Mouse (Mus musculus) thymus, adult 2 months (tissue): ENCODE results near the gene Zfp710. TPM values are rescaled to one million over a fixed set of nuclear protein-coding genes. Genes with fewer than 3 reads are reported as not detected.

Source experiments
- DNase-seq: peaks from one replicate; pipeline ENCODE4 v3.0.0; 2021
- H3K27ac ChIP-seq: fragments of 200-500 bp; 2 replicates; pipeline ENCODE4 v1.5.1; 2012; ENCODE audit warnings: low read length, control low read depth; ENCODE audit not compliant: control insufficient read depth, insufficient read depth
- H3K27me3 ChIP-seq: fragments of 200-500 bp; 2 replicates; pipeline ENCODE4 v1.6.1; 2012; ENCODE audit warnings: mild to moderate bottlenecking, low read length, moderate library complexity, mixed read lengths; ENCODE audit not compliant: control insufficient read depth, insufficient read depth
- H3K36me3 ChIP-seq: fragments of 200-500 bp; 2 replicates; pipeline ENCODE4 v1.6.1; 2012; ENCODE audit warnings: mild to moderate bottlenecking, low read length, moderate library complexity; ENCODE audit not compliant: control insufficient read depth, insufficient read depth
- H3K4me1 ChIP-seq: fragments of 200-500 bp; replicated peaks from 2 replicates; pipeline ENCODE4 v1.6.1; 2012; ENCODE audit warnings: low read length; ENCODE audit not compliant: control insufficient read depth, insufficient read depth
- H3K4me3 ChIP-seq: fragments of 200-500 bp; 2 replicates; pipeline ENCODE4 v1.5.1; 2012; ENCODE audit warnings: mild to moderate bottlenecking, low read length, control low read depth, moderate library complexity; ENCODE audit not compliant: control insufficient read depth, insufficient read depth
- CTCF ChIP-seq: fragments of 200-500 bp; IDR thresholded peaks from 2 replicates; pipeline ENCODE4 v1.5.1; 2012; ENCODE audit warnings: mild to moderate bottlenecking, control low read depth, low read length, moderate library complexity, borderline replicate concordance; ENCODE audit not compliant: control insufficient read depth, poor library complexity, insufficient read depth; ENCODE audit errors: extremely low read depth
- POLR2A ChIP-seq: fragments of 200-500 bp; IDR thresholded peaks from 2 replicates; pipeline ENCODE4 v1.6.1; 2012; ENCODE audit warnings: mild to moderate bottlenecking, low read length, control low read depth, moderate library complexity; ENCODE audit not compliant: control insufficient read depth, poor library complexity, insufficient read depth; ENCODE audit errors: extremely low read depth
- WGBS: fragments of 180-500 bp; shearing (Covaris S2); methylation state at CpG from one replicate; pipeline ENCODE4 v1.1.7; 2018; 5-methylcytosine and 5-hydroxymethylcytosine counted together
- polyA plus RNA-seq: library from polyadenylated mRNA; depleted of rRNA; stranded (reverse); fragments of >200 nt; gene quantifications from 2 replicates; pipeline ENCODE4 v1.2.3, GENCODE M21; 2012

Zfp710 gene
- polyA plus RNA-seq, 1 experiment: 62.1 TPM

DNA sequence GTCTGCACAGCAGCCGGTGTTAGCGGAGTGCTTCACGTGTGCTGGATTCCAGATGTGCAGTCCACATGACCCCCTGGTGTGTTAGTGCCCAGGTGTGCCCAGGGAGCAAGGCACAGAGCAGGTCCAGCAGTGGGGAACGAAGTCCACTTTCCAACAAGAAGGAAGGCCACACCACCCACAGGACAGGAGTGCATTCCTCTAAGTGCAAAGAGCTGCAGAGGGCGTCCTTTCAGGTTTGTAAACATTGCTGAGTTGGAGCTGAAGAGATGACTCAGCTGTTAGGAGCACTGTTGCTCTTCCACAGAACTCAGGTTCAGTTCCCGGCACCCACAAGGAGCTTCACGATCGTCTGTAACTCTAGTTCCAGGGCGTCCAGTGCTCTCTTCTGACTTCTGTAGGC, 28.5 kb downstream of the Zfp710 start:
- Histone ChIP-seq H3K27me3 (no peaks in the 10 kb centered on the region), H3K36me3 (no peaks in the 10 kb centered on the region), H3K4me1 (peaks cover 27% of the 10 kb centered on the region), H3K4me3 (no peak overlapping the region), H3K27ac (no peak overlapping the region)
- WGBS: 96% methylated on average over 9 of the region's 9 CpGs
- DNase-seq: no peak
- TF ChIP-seq POLR2A: no peak

DNA sequence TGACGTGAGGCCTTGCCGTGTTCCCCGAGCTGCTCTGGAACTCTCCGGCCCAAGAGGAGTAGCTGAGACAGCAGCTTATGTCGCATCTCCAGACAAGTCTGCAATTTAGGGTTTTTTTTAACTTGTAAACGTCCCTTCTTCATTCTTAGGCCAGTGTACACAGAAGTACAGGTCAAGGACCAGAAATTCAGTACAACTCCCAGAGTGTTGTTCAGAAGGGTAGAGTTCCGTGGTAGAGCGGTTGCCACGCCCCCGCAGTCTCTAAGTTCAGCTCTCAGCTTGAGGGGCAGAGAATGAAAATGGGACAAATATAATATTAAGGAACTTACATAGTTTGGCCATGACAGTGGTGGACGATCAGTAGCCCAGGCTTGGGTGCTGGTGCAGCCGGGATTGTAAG, 31.2 kb downstream of the Zfp710 start:
- H3K4me1 ChIP-seq: peaks cover 39% of the 10 kb centered on the region
- H3K27ac ChIP-seq: no peak overlapping the region
- TF ChIP-seq POLR2A: no peak
- TF ChIP-seq CTCF: no peak
- no peak for DNase-seq
- H3K27me3 ChIP-seq: no peaks in the 10 kb centered on the region
- H3K4me3 ChIP-seq: no peak overlapping the region
- WGBS: 88% methylated on average over 12 of the region's 12 CpGs
- no peaks in the 10 kb centered on the region for H3K36me3 ChIP-seq

- Histone ChIP-seq H3K27me3 (no peaks in the 10 kb centered on the region), H3K27ac (no peak overlapping the region), H3K4me3 (no peak overlapping the region), H3K36me3 (no peaks in the 10 kb centered on the region), H3K4me1 (peaks cover 39% of the 10 kb centered on the region)
- TF ChIP-seq CTCF (no peak), POLR2A (no peak)
- 85% methylated on average over 4 of the region's 4 CpGs for WGBS
- DNase-seq: no peak
Measured at GRCm38 (mm10) chr7:80057002-80057691, 32.5 kb downstream of the Zfp710 start.

GRCm38 (mm10) chr7:80057781-80058180, 33.2 kb downstream of the Zfp710 start:
- H3K4me3 ChIP-seq: no peak overlapping the region
- no peaks in the 10 kb centered on the region for H3K27me3 ChIP-seq
- 78% methylated on average over 14 of the region's 14 CpGs for WGBS
- peaks cover 39% of the 10 kb centered on the region for H3K4me1 ChIP-seq
- TF ChIP-seq POLR2A (no peak), CTCF (no peak)
- no peak overlapping the region for H3K27ac ChIP-seq
- DNase-seq: no peak
- no peaks in the 10 kb centered on the region for H3K36me3 ChIP-seq

DNA sequence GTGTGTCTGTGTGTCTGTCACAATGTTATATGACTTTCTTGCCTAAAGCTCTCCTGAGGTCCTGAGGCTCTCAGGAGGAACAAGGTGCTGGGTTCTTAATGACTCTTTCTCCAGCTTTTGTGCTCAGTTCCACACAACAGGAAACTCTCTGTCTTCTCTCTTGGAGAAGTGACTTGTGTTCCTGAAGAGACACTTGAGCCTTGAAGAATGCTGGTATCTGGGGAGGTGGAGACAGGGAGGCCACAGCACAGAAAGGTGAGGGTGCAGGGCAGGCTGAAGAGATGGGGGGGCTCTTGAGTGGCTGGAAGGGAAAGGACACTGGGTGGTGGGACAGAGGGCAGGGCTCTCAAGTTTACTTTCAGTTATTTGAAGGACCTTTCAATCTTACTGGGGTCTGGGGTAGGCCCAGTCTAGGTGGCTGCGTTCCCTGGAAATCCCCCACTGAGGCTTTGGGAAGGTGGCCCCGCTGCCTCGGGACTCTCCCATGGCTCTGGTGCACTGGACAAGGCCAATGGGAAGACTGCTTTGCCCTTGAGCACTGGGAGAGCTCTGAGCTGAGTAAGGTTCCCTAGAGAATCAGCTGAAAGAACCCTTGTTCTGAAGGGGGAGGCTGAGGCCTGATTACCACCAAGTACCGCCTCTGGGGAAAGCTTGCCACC, 33.9 kb downstream of the Zfp710 start:
- Histone ChIP-seq H3K4me3 (no peak overlapping the region), H3K4me1 (peaks cover 46% of the 10 kb centered on the region), H3K27me3 (no peaks in the 10 kb centered on the region), H3K36me3 (no peaks in the 10 kb centered on the region), H3K27ac (no peak overlapping the region)
- WGBS: 60% methylated on average over 4 of the region's 4 CpGs
- no peak for DNase-seq
- no peak for TF ChIP-seq CTCF
- no peak for TF ChIP-seq POLR2A

- 59% methylated on average over 13 of the region's 13 CpGs for WGBS
- Histone ChIP-seq H3K4me1 (peaks cover 52% of the 10 kb centered on the region), H3K36me3 (no peaks in the 10 kb centered on the region), H3K27ac (no peak overlapping the region), H3K4me3 (no peak overlapping the region), H3K27me3 (no peaks in the 10 kb centered on the region)
- TF ChIP-seq POLR2A: no peak
- no peak for TF ChIP-seq CTCF
- DNase-seq: no peak
Measured at GRCm38 (mm10) chr7:80059064-80059838, 34.6 kb downstream of the Zfp710 start.
